Mouse (Mus musculus): ENCODE measurements at regions not wholly inside any gene's neighbourhood (a gene's known extent, or its start where the extent isn't known, plus 50 kb on each side); places are given as distances from the start of the nearest gene placed in this dataset.
A peak's percentile ranks its signal among the peaks of the same experiment; 100 is the strongest.

- no peak for ATAC-seq (replicated peaks; ENCODE audit: low read depth, poor library complexity, severe bottlenecking)
Observed at GRCm38 (mm10) chr5:133718187-133719078, 381.1 kb upstream of the Castor2 start.

GRCm38 (mm10) chr5:133715830-133716229, 383.7 kb upstream of the Castor2 start:
- no peak for ATAC-seq (replicated peaks; ENCODE audit: low read depth, poor library complexity, severe bottlenecking)

GRCm38 (mm10) chr5:133712652-133713051, 386.9 kb upstream of the Castor2 start:
- no peak for ATAC-seq (replicated peaks; ENCODE audit: low read depth, poor library complexity, severe bottlenecking)

- no peak for ATAC-seq (replicated peaks; ENCODE audit: low read depth, poor library complexity, severe bottlenecking)
Observed at GRCm38 (mm10) chr5:133708881-133709280, 390.6 kb upstream of the Castor2 start.

- no peak for ATAC-seq (replicated peaks; ENCODE audit: low read depth, poor library complexity, severe bottlenecking)
Observed at GRCm38 (mm10) chr5:133686206-133686605, 413.3 kb upstream of the Castor2 start.

GRCm38 (mm10) chr5:133683021-133683420, 416.5 kb upstream of the Castor2 start:
- ATAC-seq (replicated peaks; ENCODE audit: low read depth, poor library complexity, severe bottlenecking), result no peak

GRCm38 (mm10) chr5:133676791-133677450, 422.6 kb upstream of the Castor2 start:
- ATAC-seq (replicated peaks; ENCODE audit: low read depth, poor library complexity, severe bottlenecking), result no peak

- ATAC-seq (replicated peaks; ENCODE audit: low read depth, poor library complexity, severe bottlenecking), result no peak
Observed at GRCm38 (mm10) chr5:133675636-133676035, 423.9 kb upstream of the Castor2 start.

- ATAC-seq (replicated peaks; ENCODE audit: low read depth, poor library complexity, severe bottlenecking), result 0 out of 2 replicates have a peak, but pooled peaks have one; percentile 45
Observed at GRCm38 (mm10) chr5:133666473-133666872, 433.0 kb upstream of the Castor2 start.

- ATAC-seq (replicated peaks; ENCODE audit: low read depth, poor library complexity, severe bottlenecking), result no peak
Observed at GRCm38 (mm10) chr5:133662474-133663256, 436.8 kb upstream of the Castor2 start.

GRCm38 (mm10) chr5:133660351-133660750, 439.2 kb upstream of the Castor2 start:
- ATAC-seq (replicated peaks; ENCODE audit: low read depth, poor library complexity, severe bottlenecking), result no peak

- ATAC-seq (replicated peaks; ENCODE audit: low read depth, poor library complexity, severe bottlenecking), result no peak
Observed at GRCm38 (mm10) chr5:133656837-133657236, 442.7 kb upstream of the Castor2 start.

- ATAC-seq (replicated peaks; ENCODE audit: low read depth, poor library complexity, severe bottlenecking), result no peak
Observed at GRCm38 (mm10) chr5:133653431-133653830, 446.1 kb upstream of the Castor2 start.

GRCm38 (mm10) chr5:133650246-133650645, 449.3 kb upstream of the Castor2 start:
- no peak for ATAC-seq (replicated peaks; ENCODE audit: low read depth, poor library complexity, severe bottlenecking)

- ATAC-seq (replicated peaks; ENCODE audit: low read depth, poor library complexity, severe bottlenecking), result no peak
Observed at GRCm38 (mm10) chr5:133645696-133646195, 453.8 kb upstream of the Castor2 start.

- ATAC-seq (replicated peaks; ENCODE audit: low read depth, poor library complexity, severe bottlenecking), result no peak
Observed at GRCm38 (mm10) chr5:133643326-133643725, 456.2 kb upstream of the Castor2 start.

GRCm38 (mm10) chr5:133634481-133634880, 465.0 kb upstream of the Castor2 start:
- ATAC-seq (replicated peaks; ENCODE audit: low read depth, poor library complexity, severe bottlenecking), result no peak

GRCm38 (mm10) chr5:133631812-133632211, 467.7 kb upstream of the Castor2 start:
- ATAC-seq (replicated peaks; ENCODE audit: low read depth, poor library complexity, severe bottlenecking), result no peak

- ATAC-seq (replicated peaks; ENCODE audit: low read depth, poor library complexity, severe bottlenecking), result no peak
Observed at GRCm38 (mm10) chr5:133619347-133619746, 480.2 kb upstream of the Castor2 start.

- ATAC-seq (replicated peaks; ENCODE audit: low read depth, poor library complexity, severe bottlenecking), result no peak
Observed at GRCm38 (mm10) chr5:133601241-133601739, 498.2 kb upstream of the Castor2 start.
